Mouse (Mus musculus): ENCODE results near the gene Frmd4a. TPM values are rescaled to one million over a fixed set of nuclear protein-coding genes. Genes with fewer than 3 reads are reported as not detected.
A peak's percentile ranks its signal among the peaks of the same experiment; 100 is the strongest.
"Not testable (repeated sequence)": the region's sequence is repeated elsewhere in the genome, so short reads cannot be mapped to it uniquely, and the experiment has no call there.

Gene Frmd4a
- total RNA-seq, 4 experiments from 2014 or later, result 16.0 to 23.6 (median 21.8) TPM

DNA sequence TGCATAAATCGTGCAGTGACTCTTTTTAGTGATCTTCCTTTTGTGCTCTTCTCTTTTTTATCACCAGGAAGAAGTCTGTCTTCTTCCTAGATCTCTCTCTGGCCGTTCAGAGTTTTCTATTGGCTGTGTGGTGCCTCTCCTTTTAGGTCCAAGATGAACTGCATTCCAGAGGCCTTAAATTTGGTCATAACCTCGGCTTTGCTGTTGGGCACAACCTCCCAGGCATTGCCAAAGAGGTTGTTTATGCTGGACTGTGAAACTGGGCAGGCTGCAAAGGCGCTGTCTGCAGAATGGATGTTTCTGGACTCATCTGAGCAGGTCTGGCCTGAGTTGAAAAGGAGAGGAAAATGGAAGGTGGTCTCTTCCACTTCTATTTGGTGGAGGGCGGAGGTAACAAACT is 560.8 kb downstream of the Frmd4a start:
- no peak for DNase-seq (ENCODE audit: low spot score)

DNA sequence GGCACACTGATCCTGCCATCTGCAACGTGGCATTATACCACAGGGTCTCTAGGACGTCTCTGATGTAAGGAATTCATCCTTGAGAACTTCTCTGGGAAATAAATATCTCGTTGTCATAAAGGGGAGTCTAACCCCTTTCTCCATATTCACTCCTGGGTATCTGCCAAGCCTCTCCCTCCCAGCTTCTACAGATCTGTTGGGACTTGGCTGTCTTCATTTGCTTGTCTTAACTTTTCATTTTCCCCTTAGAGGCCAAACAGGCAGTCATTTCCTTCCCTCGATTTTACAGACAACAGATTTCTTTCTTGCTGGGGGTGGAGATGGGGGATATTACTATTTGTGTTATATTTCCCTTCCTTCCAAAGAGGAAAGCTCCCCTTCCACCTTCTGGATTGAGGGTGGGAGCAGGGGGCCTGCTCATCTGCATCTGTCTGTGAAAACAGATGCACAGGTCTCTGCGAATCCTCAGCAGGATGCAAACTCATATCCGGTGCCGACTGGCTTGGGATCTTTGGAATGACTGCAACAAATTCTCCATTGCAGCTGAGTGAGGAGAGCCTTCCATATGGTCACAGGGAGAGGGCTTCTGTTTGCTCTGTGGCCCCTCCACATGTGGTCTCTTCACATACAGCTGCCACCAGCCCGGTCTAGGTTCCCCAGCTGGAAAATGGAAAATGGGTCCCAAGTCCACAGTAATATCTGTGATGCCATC is 562.0 kb downstream of the Frmd4a start:
- no peak for DNase-seq (ENCODE audit: low spot score)

DNA sequence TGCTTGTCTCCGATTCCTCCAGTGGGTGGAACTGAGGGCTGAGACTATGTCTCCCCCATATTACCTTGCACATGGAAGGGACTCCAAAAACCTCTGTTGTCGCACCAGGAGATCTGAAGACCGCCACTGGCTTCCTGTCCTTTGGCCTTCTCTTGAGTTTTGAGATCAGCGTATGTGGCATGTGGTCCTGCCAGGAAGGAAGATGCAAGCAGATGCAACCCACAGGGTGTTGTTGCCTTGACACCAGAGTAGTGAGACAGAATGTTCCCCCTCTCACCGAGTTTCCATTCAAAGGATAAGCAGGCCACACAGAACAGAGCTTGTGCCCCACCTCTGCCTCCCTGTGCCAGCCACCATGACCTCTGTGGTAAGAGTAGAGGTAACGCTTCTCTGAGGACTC is 563.1 kb downstream of the Frmd4a start:
- no peak for DNase-seq (ENCODE audit: low spot score)

DNA sequence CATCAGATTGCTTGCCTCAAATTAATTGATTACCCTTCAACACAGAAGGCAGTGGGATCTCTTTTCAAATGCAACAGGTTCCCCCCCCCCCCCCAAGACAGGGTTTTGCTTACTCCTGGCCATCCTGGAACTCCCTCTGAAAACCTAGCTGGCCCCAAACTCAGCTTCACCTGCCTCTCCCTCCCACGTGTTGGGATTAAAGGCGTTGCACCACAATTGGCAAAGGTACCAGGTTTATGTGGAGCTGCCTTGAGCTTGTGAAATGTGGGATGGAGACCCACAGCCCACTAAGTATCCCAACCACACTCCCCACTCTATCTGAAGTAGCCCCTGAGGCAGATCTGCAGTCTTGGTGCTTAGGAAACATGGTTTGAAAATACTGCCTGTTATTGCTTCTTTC is 565.4 kb downstream of the Frmd4a start:
- DNase-seq (ENCODE audit: low spot score), result no peak

DNA sequence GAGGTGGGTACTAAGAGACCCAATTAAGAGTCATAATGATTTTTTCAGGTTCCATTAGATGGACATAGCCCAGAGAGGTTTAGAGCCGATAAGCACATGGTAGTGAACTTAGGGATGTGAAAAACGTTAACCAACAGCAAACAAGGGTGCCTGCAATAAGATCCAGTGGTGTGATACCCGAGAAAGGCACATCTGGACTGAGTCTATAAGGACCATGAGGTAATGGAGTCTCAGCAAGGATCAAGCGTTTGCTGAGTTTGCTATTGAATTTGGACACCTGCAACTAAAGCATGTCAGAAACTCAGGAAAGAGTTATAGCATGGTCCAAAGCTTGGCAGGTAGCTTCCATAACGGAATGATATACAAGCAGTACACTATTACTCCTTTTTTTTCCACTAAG is 566.7 kb downstream of the Frmd4a start:
- no peak for DNase-seq (ENCODE audit: low spot score)

DNA sequence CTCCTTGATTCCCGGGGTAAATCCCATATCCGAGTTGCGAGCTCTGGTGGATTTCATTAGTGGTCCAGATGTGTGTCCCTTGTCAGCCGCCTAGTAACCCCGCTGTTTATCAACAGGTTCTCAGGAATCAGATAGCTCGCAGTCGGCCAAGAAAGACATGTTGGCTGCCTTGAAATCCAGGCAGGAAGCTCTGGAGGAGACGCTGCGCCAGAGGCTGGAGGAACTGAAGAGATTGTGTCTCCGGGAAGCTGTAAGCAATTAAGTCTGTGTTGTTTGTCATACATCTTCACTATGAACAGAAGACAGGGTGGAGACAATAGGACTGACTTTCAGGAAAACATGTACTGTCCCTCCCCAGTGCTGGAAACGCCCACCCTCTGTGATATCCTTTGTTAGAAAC is 568.7 kb downstream of the Frmd4a start:
- DNase-seq (ENCODE audit: low spot score), result peak; percentile 63

DNA sequence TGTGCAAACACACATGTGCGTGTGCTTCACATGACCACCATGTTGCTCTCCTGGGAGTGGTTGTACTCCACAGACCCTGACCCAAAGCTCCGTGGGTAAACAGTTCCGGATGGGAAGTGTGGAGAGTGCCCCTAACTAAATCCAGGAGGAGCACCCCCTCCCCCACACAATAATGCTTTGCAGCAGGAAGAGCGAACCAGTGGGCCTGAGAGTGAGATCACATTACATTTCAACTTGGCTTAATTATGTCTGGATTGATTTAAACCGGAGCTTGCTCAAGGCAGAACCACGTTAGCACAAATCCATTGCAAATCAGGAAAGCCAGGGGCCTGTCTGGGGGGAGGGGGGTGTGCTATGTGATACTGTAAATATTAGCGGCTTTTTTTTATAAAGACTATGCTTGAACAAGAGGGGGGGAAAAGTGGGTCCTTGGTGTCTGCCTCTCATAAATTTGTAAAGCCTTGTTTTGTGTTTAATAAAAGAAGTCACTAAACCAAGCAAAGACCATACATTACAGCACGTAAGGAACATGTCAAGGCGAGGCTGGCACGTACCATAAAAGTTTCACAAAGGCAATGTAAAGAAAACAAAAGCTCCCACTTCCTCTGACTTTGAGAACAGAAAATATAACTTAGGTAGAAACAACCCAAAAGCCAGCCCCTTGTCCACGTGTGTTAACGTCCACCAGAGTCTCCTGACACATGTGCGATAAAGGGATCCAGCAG is 570.3 kb downstream of the Frmd4a start:
- no peak for DNase-seq (ENCODE audit: low spot score)

DNA sequence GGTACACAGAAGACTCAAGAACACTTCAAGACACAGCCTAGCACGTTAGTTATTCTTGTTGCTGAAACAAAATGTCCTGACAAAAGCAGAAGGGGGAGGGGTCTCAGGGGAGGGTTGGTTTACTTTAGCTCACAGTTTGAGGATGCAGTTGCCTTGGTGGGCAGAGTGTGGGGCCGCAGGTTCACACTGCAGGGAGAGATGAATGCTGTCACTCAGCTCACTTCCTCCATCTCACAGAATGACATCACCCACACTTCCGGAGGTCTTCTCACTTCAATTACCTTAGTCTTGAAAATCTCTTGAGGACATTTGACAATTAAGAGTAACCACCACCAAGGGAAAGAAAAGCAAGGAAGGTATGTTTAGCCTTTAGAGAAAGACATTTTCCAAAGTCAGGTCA is 574.1 kb downstream of the Frmd4a start:
- no peak for DNase-seq (ENCODE audit: low spot score)

DNA sequence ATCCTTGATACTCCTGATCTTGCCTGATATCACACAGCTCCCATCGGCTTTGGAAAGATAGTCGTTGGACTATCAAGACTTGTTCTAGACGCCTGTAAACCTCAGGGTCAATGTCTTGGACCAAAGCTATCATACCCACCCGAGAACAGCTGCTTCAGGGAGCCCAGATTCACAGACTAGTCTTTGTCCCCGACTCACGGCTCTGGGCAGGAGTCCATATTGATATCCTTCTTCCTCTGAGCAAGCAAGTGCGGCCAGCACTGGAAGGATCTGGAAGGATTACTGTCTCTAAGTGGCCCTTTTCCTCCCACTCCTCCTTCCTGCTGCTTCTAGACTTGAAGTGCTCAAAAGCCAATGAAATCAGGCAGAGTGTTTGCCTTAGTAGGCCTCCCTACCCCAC is 575.1 kb downstream of the Frmd4a start:
- DNase-seq (ENCODE audit: low spot score), result peak; percentile 67

DNA sequence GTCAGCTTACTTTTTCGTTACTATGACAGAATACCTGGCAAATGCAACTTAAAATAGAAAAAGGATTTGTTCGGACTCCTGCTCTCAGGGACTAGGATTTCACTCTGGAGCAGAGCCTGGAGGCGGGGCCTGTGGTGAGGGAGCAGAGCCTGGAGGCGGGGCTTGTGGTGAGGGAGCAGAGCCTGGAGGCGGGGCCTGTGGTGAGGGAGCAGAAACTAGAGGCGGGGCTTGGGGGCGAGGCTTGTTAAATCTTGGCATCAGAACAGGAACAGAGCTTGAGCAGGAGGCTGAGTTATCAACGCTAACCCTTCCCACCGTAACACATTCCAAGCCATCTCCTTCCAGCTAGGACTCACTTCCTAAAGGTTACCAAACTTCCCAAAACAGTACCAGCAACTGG is 575.9 kb downstream of the Frmd4a start:
- peak; percentile 86 for DNase-seq (ENCODE audit: low spot score)

DNA sequence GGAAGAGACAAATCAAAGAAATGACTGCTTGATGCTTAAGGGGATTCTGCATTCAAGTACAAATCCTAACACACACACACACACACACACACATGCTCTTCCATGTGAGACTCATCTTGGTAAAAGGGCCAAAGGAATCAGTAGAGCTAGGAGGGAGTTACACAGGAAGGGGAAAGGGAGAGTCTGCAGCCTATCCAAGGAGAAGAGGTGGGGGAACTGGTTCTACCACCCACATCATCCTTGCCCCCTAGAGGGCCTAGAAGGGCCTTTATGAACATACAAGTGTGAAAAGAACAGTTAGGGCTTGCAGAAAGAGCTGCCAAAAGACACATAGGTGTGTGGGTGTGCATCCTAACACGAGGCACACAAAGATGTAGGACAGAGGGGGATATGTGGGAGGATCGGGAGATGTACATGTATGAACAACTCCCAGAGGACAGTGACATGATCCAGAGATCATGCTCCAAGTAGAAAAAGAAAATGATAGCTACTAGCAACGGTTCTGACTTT is 576.4 kb downstream of the Frmd4a start:
- no peak for DNase-seq (ENCODE audit: low spot score)

DNA sequence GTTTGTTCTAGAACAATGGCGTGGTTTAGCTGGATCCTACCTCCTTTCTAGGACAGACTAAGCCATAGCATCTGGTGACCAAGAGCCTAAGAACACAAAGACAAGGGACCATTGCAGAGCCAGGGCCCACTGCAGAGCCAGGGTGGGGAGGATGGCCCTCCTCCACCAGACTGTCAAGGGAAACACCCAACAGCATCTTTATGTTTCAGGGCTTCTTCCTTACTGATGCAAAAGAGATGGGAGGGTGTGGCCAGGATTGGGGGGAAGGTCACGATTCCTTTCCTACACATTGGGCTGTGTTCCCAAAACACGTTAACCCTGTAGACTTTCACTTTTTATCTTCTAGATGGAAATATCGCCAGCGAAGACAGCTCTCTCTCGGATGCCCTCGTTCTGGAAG is 579.5 kb downstream of the Frmd4a start:
- no peak for DNase-seq (ENCODE audit: low spot score)

DNA sequence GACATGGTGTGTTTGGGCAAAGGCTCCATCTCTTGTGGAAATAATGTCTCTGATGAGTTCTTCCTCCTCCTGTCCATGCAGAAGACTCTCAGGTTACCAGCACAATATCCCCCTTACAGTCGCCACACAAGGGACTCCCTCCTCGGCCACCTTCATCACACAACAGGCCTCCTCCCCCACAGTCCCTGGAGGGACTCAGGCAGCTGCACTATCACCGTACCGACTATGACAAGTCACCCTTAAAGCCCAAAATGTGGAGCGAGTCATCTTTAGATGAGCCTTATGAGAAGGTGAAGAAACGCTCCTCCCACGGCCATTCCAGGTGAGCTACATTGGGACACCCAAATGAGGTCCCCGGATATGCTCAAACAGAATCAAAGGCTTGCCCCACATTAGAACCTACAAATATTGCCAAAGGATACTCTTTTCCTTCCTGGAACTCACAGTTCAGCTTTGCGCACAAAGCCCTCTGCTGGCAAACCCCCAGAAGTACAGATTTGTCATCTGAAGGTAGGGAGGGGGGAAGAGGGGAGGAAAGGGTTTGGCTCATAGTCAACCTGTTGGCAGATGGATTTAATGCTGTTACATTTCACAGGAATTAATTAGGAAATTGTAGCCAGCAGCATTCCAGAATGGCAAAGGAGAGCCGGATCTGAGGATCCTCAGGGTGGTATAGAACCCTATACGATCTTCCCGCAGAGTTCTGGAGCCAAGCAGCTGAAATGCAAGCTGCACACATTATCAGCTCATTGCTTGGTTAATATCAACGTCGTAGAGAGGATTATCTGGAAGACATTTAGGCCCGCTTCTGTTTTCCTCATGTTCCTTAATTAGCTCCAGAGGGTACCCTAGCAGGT is 583.7 kb downstream of the Frmd4a start:
- peak; percentile 73 for DNase-seq (ENCODE audit: low spot score)

DNA sequence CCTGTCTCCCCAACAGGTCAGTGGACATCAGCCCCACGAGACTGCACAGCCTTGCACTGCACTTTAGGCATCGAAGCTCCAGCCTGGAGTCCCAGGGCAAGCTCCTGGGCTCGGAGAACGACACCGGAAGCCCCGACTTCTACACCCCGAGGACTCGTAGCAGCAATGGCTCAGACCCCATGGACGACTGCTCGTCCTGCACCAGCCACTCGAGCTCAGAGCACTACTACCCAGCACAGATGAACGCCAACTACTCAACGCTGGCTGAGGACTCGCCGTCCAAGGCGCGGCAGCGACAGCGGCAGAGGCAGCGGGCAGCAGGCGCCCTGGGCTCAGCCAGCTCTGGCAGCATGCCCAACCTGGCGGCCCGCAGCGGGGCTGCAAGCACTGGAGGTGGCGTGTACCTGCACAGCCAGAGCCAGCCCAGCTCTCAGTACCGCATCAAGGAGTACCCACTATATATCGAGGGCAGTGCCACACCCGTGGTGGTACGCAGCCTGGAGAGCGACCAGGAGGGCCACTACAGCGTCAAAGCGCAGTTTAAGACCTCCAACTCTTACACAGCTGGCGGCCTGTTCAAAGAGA is 585.9 kb downstream of the Frmd4a start:
- DNase-seq (ENCODE audit: low spot score), result no peak

DNA sequence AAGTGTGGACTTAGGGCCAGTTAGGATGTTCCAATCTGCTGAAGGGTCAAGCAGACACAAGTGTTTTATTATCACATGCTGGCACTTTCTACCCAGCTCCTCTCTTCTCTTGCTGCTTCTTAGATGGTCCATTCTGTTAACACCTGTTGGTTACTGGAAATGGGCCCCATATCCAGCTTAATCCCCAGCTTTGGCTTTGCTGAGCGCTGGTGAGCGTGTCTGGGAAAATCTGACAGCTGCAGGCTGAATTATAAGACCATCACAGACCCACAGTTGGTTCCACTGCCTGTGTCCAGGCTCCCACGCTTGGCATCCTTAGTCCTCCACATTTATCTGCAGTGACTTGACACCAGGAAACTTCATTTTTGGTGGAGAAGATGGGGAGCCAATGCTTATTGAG is 589.0 kb downstream of the Frmd4a start:
- DNase-seq (ENCODE audit: low spot score), result no peak

DNA sequence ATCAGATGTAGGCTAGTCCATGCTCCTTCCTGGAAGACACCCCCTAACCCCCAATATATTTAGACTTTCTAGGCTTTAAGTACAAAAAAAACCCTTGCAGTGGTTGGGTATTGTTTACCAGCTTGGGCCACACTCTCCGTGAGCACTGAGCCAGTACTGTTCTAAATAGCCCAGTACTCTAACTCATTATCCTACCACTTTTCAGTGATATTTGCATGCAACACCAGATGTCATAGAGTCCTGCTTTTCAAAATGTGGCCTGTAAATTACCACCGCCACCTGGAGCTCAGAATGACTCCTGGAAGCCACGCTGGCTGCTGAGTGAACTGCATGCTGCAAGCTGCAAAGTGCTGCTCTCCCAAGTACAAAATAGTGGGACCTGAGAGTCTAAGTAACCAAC is 590.7 kb downstream of the Frmd4a start:
- DNase-seq (ENCODE audit: low spot score), result no peak

DNA sequence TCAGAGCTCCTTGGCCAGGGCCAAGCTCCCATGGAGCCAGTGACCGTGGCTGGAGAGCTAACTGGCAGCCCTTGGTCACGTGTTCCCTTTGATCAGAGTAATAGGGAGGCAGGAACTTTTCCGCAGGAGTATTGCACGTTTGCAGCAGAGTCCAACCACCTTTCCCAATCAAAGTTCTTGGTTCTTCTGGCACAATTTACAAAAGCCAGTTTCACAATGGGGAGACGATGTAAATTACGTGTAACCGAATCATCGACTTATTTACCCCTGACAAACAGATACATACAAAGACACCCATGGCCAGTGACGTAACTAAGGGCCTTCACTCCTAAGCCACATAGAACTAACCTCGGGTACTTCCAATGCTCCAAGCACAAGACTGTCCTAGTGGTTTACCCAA is 591.9 kb downstream of the Frmd4a start:
- DNase-seq (ENCODE audit: low spot score), result no peak

DNA sequence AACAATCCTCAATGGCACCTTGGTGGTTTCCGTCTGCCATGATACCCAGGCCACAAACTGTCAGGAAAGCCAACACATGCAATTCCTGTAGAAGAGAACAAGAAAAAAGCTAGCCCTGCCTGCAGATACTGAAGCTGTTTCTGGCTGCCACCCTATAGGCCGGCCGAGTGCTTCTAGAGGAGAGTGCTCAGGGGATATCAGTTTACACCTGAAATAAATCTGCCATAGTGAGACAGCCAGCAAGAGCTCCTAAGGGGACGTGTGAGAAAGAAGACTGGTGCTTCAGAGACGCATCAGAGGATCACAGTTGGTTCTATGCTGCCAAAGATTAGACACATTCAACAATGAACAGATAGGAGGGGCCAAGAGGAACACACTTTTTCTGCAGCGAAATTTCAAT is 593.8 kb downstream of the Frmd4a start:
- DNase-seq (ENCODE audit: low spot score), result no peak

DNA sequence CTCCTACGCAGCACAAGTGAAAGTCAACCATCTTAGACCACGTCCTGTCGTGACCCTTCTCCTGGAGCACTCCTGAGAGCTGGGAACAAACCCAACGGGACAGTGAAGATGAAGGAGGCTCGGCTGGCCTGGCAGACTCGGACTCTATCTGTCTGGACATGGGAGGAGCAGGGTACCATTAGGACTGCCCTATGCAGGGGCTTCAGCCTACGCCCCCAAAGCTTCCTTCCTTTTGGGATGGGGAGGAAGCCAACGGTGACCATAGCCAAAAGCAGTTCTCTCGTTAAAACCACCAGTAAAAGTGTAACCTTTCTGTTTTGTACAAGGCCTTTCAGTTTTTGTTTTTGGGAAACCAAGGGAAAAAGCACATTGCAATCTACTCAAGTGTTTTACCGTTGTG is 594.2 kb downstream of the Frmd4a start:
- no peak for DNase-seq (ENCODE audit: low spot score)

DNA sequence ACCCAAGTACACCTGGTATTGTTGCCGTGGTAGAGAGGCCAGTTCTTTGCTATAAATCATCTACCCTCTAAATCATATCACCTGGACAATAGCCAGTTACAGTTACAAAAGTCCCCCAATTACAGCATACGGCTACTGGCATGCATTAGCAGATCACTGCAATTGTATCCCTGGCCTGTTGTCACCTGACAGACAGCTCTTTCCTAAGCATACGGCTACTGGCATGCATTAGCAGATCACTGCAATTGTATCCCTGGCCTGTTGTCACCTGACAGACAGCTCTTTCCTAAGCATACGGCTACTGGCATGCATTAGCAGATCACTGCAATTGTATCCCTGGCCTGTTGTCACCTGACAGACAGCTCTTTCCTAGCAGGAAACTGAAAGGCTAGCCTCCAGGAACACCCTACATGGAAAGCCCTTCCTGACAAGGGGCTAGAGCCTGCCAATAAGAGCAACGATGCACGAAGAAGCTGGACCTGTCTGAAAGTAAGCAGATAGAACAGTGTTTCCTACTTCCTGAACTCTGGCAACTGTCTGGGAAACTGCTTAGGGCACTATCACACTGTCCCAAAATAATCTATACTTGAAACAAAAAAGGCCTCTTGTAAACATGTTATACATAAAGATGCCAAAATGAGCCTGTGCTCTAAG is 596.9 kb downstream of the Frmd4a start:
- DNase-seq (ENCODE audit: low spot score), result not testable (repeated sequence)

DNA sequence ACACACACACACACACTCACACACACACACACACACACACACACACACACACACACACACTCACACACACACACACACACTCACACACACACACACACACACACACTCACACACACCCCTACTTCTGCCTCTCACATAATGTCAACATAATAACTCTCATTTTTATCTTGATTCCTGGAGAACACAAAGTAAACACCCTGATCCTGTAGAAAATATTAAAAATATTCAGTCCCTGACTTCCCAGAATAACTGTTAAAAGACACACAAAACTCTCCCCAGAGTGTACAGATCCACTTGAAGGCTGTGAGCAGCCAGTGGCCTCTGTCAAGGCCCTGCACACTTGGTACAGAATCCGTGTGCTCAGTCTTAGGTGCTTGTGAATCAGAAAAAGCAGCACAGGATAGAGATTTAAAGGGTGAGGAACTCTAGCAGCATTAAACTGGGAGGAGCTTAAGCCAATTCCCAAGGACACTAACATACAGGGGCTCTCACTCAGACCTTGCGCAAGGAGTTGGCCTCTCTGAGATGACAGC is 597.6 kb downstream of the Frmd4a start:
- DNase-seq (ENCODE audit: low spot score), result no peak
